Mouse (Mus musculus) Patski (cell line): ENCODE data around the gene Aktip. TPM values are rescaled to one million over a fixed set of nuclear protein-coding genes. Genes with fewer than 3 reads are reported as not detected.

Experiments used
- ATAC-seq: fragments of 100-300 bp; one replicate; pipeline ENCODE4 v1.8.0; 2021
- CTCF ChIA-PET: fragments of 350-600 bp; sonication (Branson Sonifier 250); formaldehyde crosslinking; loops from one replicate; lab custom pipeline; 2022; ENCODE audit warnings: inconsistent platforms; lab: Charles Lee
- POLR2A ChIA-PET: fragments of 350-600 bp; sonication (Branson Sonifier 250); formaldehyde crosslinking; loops from one replicate; lab custom pipeline; 2022; ENCODE audit warnings: antibody characterized with exemption, inconsistent platforms; lab: Charles Lee
- DNase-seq: peaks from one replicate; pipeline ENCODE4 v3.0.0-alpha.2; 2011; ENCODE audit warnings: low read depth, low spot score
- H3K27me3 ChIP-seq: fragments of 371-371 bp; one replicate; pipeline ENCODE4 v1.5.1; 2021
- CTCF ChIP-seq: fragments of 100-300 bp; IDR thresholded peaks from one replicate; pipeline ENCODE4 v1.5.1; 2021
- in situ Hi-C: fragments of 300-500 bp; cut with MboI; formaldehyde crosslinking; loops from 3 replicates; pipeline ENCODE4 v1.11.1; 2018; ENCODE audit warnings: low pct_unique_long_range_greater_than_20kb, mixed read lengths
- polyA plus RNA-seq: library from polyadenylated mRNA; unstranded; gene quantifications from one replicate; pipeline ENCODE4 v1.2.3, GENCODE M21; 2021

Gene Aktip
- polyA plus RNA-seq, 1 experiment from 2014 or later, result 88.1 TPM

DNA sequence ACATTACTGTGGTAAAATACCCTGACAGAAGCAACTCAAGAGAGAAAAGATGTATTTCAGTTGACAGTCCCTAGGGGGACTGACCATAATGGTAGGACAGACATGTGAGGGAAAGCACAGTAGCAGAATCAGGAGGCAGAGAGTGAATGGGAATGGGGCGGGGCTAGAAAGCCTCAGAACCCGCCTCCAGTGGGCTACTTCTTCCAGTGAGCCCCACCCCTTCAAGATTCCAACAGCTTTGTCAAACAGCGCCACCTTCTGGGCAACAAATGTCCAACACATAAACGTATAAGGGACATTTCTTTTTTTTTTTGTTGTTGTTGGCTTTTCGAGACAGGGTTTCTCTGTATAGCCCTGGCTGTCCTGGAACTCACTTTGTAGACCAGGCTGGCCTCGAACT lies 45.2 kb downstream of the Aktip start:
- DNase-seq, result no peak
- POLR2A ChIA-PET, result interaction anchor here (1.1 kb wide), 1 partner anchor 84 kb away, joined by 4 read pairs; the partner anchor contains the start of gene Rbl2
- ATAC-seq, result peak; percentile 42
- CTCF ChIA-PET, result interaction anchor here (1.4 to 2.6 kb wide), 3 partner anchors 11 to 36 kb away, joined by 4 to 12 read pairs (median 9); no protein-coding TSS in a partner anchor
- in situ Hi-C loops, result no loop called here
- TF ChIP-seq CTCF, result peak; percentile 78
- peaks cover under 1% of the 10 kb centered on the region for H3K27me3 ChIP-seq

DNA sequence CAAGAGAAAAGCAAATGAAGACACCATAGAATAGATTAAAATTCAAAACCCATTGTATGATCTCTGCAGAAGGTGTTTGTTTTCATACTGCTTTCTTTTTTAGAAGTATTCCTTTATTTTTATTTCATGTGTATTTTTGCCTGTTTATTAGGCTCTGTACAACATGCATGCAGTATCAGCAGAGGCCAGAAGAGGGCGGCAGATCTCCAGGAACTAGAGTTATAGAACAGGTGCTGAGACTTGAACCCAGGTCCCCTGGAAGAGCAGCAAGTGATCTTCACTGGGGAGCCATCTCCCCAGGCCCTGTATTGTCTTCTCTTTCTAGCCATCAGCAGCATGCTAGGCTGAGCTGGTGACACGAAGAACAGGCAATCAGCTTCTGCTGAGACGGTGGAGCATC lies 45.9 kb downstream of the Aktip start:
- ChIA-PET CTCF (interaction anchor here (1.4 to 2.6 kb wide), 3 partner anchors 11 to 36 kb away, joined by 4 to 12 read pairs (median 9); no protein-coding TSS in a partner anchor), POLR2A (no interaction called here)
- in situ Hi-C loops, result no loop called here
- no peak for DNase-seq
- TF ChIP-seq CTCF, result peak; percentile 38
- H3K27me3 ChIP-seq, result no peaks in the 10 kb centered on the region
- ATAC-seq, result no peak

DNA sequence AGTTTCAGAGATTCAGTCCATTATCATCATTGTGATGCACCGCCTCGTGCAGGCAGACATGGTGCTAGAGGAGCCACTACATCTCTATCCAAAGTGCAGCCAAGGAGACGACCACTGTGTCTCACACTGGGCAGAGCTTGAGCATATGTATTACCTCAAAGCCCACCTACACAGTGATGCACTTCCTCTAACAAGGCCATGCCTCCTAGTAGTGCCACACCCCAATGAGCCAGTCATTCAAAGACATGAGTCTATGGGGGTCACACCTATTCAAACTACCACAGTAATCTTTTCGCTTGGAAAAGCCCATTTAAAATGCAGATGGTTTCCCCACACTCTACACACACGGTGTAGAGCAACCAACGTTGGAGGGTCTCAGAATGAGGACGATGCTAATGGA lies 48.2 kb downstream of the Aktip start:
- CTCF ChIA-PET, result no interaction called here
- DNase-seq, result no peak
- in situ Hi-C loops, result no loop called here
- POLR2A ChIA-PET, result no interaction called here
- H3K27me3 ChIP-seq, result no peaks in the 10 kb centered on the region
- TF ChIP-seq CTCF, result no peak
- ATAC-seq, result no peak

DNA sequence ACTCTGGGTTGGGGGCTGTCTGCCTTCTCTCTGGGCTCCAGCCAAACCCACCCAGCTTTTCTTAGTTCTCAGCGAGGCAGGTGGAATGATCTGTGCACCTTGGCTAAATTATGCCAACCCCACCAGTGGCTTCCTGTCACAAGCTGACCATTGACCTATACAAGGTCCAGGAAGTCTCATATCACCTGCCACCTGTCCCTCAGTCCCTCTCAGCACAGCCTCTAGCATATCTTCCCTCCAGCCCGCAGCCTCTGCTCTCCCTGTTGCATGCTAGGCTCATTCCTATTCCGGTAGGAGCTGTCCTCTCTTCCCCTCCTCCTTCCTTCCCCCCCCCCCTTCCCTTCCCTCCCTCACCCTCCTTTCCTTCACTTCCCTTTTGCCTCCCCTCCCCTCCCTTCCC lies 50.5 kb downstream of the Aktip start:
- POLR2A ChIA-PET, result interaction anchor here (1.2 kb wide), 1 partner anchor 32 kb away, joined by 4 read pairs; no protein-coding TSS in a partner anchor
- H3K27me3 ChIP-seq, result no peaks in the 10 kb centered on the region
- TF ChIP-seq CTCF, result no peak
- in situ Hi-C loops, result no loop called here
- ATAC-seq (no peak), DNase-seq (no peak)
- CTCF ChIA-PET, result interaction anchor here (0.9 to 3.1 kb wide), 7 partner anchors 13 to 71 kb away, joined by 3 to 19 read pairs (median 9); no protein-coding TSS in a partner anchor

DNA sequence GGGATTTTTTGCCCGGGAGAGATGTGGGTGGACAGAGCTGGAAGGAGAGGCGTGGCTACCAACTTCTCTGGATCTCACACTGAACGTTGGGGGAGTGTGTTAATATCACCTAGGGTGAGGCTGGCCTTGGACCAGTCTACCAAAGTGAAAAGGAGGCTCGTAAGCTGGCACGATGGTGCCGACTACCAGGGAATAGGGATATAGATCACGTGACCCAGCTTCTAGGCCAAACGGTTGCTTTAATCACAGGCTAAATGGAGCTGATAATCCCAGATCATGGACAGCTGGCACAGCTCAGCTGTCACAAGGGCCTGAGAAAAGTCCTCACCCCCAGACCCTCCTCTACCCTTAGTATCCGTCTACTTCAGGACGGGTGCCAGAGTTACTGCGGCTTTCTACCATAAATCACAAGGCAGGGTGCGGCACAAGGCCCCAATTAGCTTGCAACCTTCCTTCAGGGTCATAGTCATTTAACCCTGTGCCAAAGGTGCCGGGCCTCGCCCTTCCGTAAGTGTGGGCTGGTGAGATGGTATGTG lies 51.1 kb downstream of the Aktip start:
- H3K27me3 ChIP-seq, result no peaks in the 10 kb centered on the region
- CTCF ChIA-PET, result interaction anchor here (0.9 to 3.1 kb wide), 8 partner anchors 12 to 77 kb away, joined by 3 to 19 read pairs (median 10); no protein-coding TSS in a partner anchor
- DNase-seq (no peak), ATAC-seq (no peak)
- TF ChIP-seq CTCF, result no peak
- in situ Hi-C loops, result no loop called here
- POLR2A ChIA-PET, result interaction anchor here (1.2 kb wide), 1 partner anchor 31 kb away, joined by 4 read pairs; no protein-coding TSS in a partner anchor

DNA sequence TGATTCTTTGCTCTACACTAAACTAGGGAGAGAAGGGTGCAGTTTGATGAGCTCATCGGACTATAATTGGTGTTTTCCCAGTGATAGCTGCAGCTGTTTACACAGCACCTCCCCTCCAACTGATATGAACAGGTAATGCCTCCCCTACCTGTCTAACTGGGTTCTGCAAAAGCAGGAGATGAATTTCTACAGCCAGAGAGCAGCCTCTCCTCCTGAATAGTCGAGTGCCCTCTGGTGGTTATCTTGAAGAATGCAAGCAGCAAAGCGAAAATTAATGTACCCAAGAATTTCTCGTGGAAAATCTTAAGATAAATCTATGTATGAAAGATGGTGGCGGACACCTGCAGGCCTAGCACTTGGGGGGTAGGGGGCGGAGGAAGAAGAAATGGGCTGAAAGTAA lies 52.1 kb downstream of the Aktip start:
- ChIA-PET POLR2A (no interaction called here), CTCF (interaction anchor here (0.9 to 3.1 kb wide), 11 partner anchors 11 to 100 kb away, joined by 3 to 19 read pairs (median 6); no protein-coding TSS in a partner anchor)

DNA sequence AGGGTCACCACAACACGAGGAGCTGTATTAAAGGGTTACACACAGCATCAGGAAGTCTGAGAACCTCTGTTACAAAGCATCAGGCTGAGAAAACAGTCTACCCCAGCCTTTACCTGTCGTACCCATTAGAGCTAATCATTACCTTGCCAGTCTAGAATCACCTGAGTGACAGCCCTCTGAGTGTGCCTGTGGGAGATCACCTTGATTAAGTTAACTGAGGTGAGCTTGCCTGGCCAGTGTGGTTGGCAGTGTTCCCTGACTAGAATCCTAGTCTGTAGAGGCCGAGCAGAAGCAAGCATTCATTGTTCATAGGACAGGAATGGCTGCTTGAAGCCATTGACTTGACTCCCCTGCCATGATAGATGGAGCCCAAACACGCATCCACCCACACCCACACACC lies 58.9 kb downstream of the Aktip start:
- CTCF ChIA-PET, result no interaction called here
- no peak for ATAC-seq
- in situ Hi-C loops, result no loop called here

More for the DNA sequence above, 52.1 kb downstream of the Aktip start:
- ATAC-seq (no peak), DNase-seq (no peak)
- no peaks in the 10 kb centered on the region for H3K27me3 ChIP-seq
- in situ Hi-C loops, result no loop called here
- peak; percentile 74 for TF ChIP-seq CTCF

DNA sequence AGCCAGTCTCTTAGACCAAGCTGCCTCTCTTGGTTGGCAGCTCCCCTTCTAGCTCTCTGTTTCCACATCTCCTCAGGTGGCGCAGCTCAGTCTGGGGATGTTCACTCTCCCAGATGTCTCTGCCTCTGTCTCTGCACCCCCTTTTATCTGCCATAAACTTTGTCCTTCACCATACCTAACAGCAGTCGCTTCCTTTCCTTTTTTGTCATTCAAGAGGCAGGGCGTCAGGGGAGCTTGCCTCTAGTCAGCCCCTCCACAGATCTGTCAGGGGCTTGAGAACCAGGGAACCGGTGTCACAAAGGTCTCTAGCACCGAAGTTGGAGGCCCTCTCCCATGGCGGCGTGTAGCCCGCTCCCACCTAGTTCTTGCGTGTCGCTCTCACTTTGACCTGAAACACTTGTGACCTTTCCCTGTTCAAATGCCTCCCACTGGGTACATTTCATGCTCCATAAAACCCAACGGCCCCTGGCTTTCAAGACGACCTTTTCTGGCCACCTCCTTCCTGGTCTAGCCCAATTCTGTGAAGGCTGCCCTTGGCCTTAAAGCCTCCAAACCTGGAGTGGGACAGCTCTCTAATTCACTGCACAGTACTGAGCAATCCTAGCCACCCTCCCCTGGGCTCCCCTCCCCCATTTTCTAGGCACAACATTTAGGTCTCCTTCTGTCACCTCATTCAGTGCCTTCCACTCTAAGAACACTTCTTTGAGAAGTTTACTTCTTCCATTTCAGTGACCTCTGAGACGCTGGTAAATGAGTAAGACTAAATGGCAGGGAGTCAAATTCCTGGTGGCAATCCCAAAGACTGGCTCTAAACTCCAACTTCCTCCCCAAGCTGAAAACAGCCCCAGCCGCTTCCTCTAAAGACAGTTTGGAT lies 64.2 kb downstream of the Aktip start:
- DNase-seq, result peak; percentile 78
- TF ChIP-seq CTCF, result no peak
- peak; percentile 17 for ATAC-seq
- POLR2A ChIA-PET, result interaction anchor here (1.2 kb wide), 1 partner anchor 12 kb away, joined by 4 read pairs; no protein-coding TSS in a partner anchor
- CTCF ChIA-PET, result interaction anchor here (1.3 to 2.8 kb wide), 4 partner anchors 13 to 19 kb away, joined by 4 to 17 read pairs (median 10); no protein-coding TSS in a partner anchor
- in situ Hi-C loops, result no loop called here
- H3K27me3 ChIP-seq, result no peaks in the 10 kb centered on the region

More for the DNA sequence above, 58.9 kb downstream of the Aktip start:
- TF ChIP-seq CTCF, result no peak
- POLR2A ChIA-PET, result no interaction called here
- DNase-seq, result no peak
- H3K27me3 ChIP-seq, result no peaks in the 10 kb centered on the region

DNA sequence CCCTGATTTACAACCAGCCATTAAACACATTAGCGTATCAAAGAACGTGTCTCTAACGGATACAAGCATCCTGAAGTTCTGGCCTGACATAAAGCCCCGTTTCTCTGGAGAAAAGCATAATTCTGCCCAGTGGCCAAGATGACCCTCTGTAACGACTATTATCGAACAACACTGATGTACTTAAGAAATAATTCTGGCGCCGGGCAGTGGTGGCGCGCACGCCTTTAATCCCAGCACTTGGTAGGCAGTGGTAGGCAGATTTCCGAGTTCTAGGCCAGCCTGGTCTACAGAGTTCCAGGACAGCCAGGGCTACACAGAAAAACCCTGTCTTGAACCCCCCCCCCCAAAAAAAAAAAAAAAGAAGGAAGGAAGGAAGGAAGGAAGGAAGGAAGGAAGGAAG lies 65.1 kb downstream of the Aktip start:
- ChIA-PET CTCF (interaction anchor here (2.5 kb wide), 1 partner anchor 17 kb away, joined by 12 read pairs; no protein-coding TSS in a partner anchor), POLR2A (interaction anchor here (1.2 kb wide), 1 partner anchor 11 kb away, joined by 4 read pairs; no protein-coding TSS in a partner anchor)
- ATAC-seq (no peak), DNase-seq (no peak)
- in situ Hi-C loops, result no loop called here
- H3K27me3 ChIP-seq, result no peaks in the 10 kb centered on the region
- TF ChIP-seq CTCF, result no peak

DNA sequence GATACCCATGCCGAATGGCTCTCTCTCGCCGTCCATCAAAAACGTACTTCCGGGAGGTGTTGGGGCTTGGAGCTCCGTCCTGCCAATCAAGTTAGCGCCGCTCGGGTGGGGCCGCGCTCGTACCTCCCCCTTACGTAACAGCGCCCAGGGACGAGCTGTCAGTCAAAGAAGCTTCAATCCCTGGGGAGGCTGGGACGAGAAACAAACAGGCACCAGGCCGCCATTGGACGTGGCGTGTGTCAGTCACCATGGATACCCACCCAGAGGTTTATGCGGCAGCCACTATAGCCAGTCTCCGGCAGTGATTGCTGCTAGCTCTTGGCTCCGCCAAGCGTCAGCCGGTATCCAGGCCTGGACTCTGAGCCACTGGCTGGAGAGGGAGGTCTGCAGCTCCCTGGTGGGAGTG lies 65.7 kb downstream of the Aktip start:
- ChIA-PET POLR2A (interaction anchor here (1.2 to 1.6 kb wide), 2 partner anchors 8 to 10 kb away, joined by 4 read pairs; no protein-coding TSS in a partner anchor), CTCF (interaction anchor here (2.5 kb wide), 1 partner anchor 16 kb away, joined by 12 read pairs; no protein-coding TSS in a partner anchor)
- ATAC-seq (peak; percentile 93), DNase-seq (peak; percentile 98)
- in situ Hi-C loops, result no loop called here
- no peak for TF ChIP-seq CTCF
- no peaks in the 10 kb centered on the region for H3K27me3 ChIP-seq
